Mouse (Mus musculus) left cerebral cortex, adult 2 months (tissue): ENCODE data around the gene Gm15557. TPM values are rescaled to one million over a fixed set of nuclear protein-coding genes. Genes with fewer than 3 reads are reported as not detected.

ENCODE experiments used
- DNase-seq, 2 experiments: peaks; one replicate each; pipeline ENCODE4 v3.0.0; 2021 to 2022; ENCODE audit warnings: low spot score in 2 of 2, mixed read lengths in 1 of 2; ENCODE audit errors: extremely low spot score in 1 of 2
- H3K27ac ChIP-seq: fragments of 200-600 bp; 2 replicates; pipeline ENCODE4 v1.8.1; 2022
- H3K4me3 ChIP-seq: fragments of 200-600 bp; 2 replicates; pipeline ENCODE4 v1.8.1; 2022
- CTCF ChIP-seq: fragments of 200-600 bp; IDR thresholded peaks from 2 replicates; pipeline ENCODE4 v1.8.1; 2022; ENCODE audit warnings: antibody characterized with exemption, mild to moderate bottlenecking, moderate library complexity
- intact Hi-C: fragments of 180-260 bp; cut with DNase I; formaldehyde crosslinking; loops from one replicate; pipeline ENCODE4 v1.15.1; 2025
- total RNA-seq, 2 experiments: library from RNA; stranded (reverse); gene quantifications; 2 replicates each; pipeline ENCODE4 v1.2.3; 2021

The Gm15557 gene
- total RNA-seq, 2 experiments from 2014 or later: not detected

- TF ChIP-seq CTCF: no peak; the same call in 1 of the 2 replicates
- Histone ChIP-seq H3K27ac (peak within 1 kb of the TSS; percentile 99), H3K4me3 (peak within 1 kb of the TSS; percentile 74)
- DNase-seq: peak; percentile 85 to 86
- intact Hi-C loops: no loop called here
Measured at GRCm38 (mm10) chr2:155956134-155957059, 15.9 kb downstream of the Gm15557 start, which contains the start of gene Cep250. Gene Cep250 (plus strand): TSS chr2:155956458.

DNA sequence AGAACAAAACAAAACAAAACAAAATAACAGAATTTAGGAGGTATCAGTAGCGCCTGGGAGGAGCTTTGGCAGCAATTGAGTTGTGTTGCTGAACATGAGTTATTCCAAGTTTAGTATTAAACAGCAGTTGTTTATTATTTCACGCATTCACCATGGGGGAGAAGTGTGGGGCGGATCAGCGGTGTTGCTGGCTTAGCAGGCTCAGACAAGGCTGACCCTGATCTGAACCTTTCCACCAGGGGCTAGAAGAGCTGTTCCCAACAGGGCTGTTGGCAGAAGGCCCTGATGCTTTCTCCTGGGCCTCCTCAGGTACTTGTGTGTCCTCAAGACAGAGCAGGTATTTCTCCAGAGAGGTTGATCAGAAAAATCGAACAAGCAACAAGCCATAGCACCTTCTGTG is 19.5 kb downstream of the Gm15557 start:
- no peak overlapping the region for H3K27ac ChIP-seq
- DNase-seq: no peak
- intact Hi-C loops: loop anchor here (5.0 kb wide), 1 partner anchor 182 kb away; the partner anchor contains the start of genes Nfs1 and Romo1
- H3K4me3 ChIP-seq: no peak overlapping the region
- TF ChIP-seq CTCF: no peak

- no peak overlapping the region for H3K4me3 ChIP-seq
- DNase-seq: no peak
- TF ChIP-seq CTCF: no peak
- intact Hi-C loops: loop anchor here (5.0 kb wide), 1 partner anchor 180 kb away; the partner anchor contains the start of genes Nfs1 and Romo1
- H3K27ac ChIP-seq: no peak overlapping the region
Measured at GRCm38 (mm10) chr2:155961862-155962261, 21.3 kb downstream of the Gm15557 start.

- no peak overlapping the region for H3K27ac ChIP-seq
- peak; percentile 56 for TF ChIP-seq CTCF
- no peak overlapping the region for H3K4me3 ChIP-seq
- intact Hi-C loops: loop anchor here (5.0 kb wide), 1 partner anchor 179 kb away; the partner anchor contains the start of genes Nfs1 and Romo1
- no peak for DNase-seq
Measured at GRCm38 (mm10) chr2:155962991-155963390, 22.5 kb downstream of the Gm15557 start.

GRCm38 (mm10) chr2:155973348-155973747 is 32.8 kb downstream of the Gm15557 start:
- DNase-seq: no peak
- TF ChIP-seq CTCF: no peak
- Histone ChIP-seq H3K27ac (no peak overlapping the region), H3K4me3 (no peak overlapping the region)
- intact Hi-C loops: loop anchor here (10.0 kb wide), 1 partner anchor 151 kb away; the partner anchor contains the start of gene Gm28036

DNA sequence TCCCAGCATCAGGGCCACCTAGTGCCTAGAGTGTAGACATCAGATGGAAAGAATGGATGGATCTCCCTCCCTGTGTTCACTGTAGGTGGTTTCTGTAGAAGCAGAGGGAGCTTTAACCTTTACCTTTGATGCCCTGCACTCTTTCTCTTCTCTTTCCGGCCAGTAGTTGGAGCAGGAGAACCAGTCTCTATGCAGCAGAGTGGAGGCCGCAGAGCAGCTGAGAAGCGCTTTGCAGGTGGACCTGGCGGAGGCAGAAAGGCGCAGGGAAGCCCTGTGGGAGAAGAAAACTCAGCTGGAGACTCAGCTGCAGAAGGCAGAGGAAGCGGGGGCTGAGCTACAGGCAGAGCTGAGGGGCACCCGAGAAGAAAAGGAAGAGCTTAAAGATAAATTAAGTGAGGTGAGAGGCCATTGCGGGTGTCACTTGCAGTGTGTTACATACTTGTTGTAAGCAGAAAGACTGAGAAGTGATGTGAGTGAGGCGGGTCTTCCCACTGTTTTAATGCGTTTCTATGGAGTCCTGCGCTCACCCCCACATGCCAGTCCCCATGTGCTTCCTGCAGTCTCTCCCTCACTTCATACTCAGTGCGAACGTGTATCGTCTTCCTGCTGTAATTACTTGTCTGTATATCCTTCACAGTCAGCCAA is 33.7 kb downstream of the Gm15557 start:
- peak in 1 of 2 experiments; percentile 24 for DNase-seq
- H3K4me3 ChIP-seq: no peak overlapping the region
- intact Hi-C loops: loop anchor here (10.0 kb wide), 1 partner anchor 151 kb away; the partner anchor contains the start of gene Gm28036
- no peak overlapping the region for H3K27ac ChIP-seq
- TF ChIP-seq CTCF: no peak; the same call in 1 of the 2 replicates

GRCm38 (mm10) chr2:155979328-155979991 is 38.9 kb downstream of the Gm15557 start:
- no peak for DNase-seq
- intact Hi-C loops: loop anchor here (10.0 kb wide), 1 partner anchor 145 kb away; the partner anchor contains the start of gene Gm28036

GRCm38 (mm10) chr2:155985776-155986175 is 45.2 kb downstream of the Gm15557 start:
- TF ChIP-seq CTCF: no peak
- Histone ChIP-seq H3K4me3 (no peak overlapping the region), H3K27ac (no peak overlapping the region)
- DNase-seq: no peak
- intact Hi-C loops: no loop called here

More at GRCm38 (mm10) chr2:155979328-155979991, 38.9 kb downstream of the Gm15557 start:
- H3K27ac ChIP-seq: no peak overlapping the region
- no peak for TF ChIP-seq CTCF
- no peak overlapping the region for H3K4me3 ChIP-seq

DNA sequence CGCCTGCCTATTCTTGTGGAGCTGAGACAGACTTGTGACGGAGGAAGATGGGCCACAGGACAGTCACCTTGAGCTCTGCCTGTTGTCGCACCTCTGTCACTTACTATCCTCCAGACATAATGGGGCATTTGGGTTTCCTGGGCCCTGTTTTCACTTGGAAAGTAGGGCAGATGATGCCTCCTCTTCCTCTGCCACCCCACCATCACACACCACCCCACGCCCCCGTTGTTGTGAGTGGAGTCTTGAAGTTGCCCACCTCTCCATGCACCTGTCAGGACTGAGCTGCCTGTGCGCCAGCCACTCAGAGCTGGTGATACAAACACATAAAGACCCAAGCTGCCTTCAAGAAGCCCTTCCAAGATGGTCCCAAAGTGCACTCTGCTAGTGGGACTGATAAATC is 46.6 kb downstream of the Gm15557 start:
- intact Hi-C loops: no loop called here
- TF ChIP-seq CTCF: no peak
- Histone ChIP-seq H3K27ac (no peak overlapping the region), H3K4me3 (no peak overlapping the region)
- DNase-seq: no peak

DNA sequence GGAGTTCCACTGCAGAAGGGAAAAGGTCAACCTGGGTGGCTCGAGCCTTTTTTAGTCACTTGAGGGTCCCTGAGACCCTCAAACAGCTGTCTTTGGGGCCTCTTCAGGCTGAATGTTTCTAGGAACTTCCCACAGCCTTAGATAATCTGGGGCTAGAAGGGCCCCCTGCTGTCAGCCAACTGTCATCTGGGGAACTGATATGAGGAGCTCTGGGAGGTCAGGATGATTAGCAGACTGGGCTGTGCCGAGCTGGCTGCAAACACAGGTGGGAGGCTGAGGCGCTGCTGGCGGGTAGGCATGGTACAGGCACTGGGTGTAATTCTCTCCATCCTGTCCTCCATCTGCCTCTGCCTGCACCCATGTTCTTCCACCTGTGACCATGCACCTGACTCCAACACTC is 48.6 kb downstream of the Gm15557 start:
- H3K4me3 ChIP-seq: no peak overlapping the region
- intact Hi-C loops: no loop called here
- DNase-seq: no peak
- no peak overlapping the region for H3K27ac ChIP-seq
- no peak for TF ChIP-seq CTCF

DNA sequence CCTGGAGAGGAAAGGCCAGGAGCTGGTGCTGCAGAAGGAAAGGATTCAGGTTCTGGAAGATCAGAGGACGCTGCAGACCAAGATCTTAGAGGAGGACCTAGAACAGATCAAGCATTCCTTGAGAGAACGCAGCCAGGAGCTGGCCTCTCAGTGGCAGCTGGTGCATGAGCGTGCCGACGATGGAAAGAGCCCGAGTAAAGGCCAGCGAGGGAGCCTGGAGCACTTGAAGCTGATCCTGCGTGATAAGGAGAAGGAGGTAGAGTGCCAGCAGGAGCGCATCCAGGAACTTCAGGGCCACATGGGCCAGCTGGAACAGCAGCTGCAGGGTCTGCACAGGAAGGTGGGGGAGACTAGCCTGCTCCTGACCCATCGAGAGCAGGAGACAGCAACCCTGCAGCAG is 50.6 kb downstream of the Gm15557 start:
- Histone ChIP-seq H3K4me3 (no peak overlapping the region), H3K27ac (no peak overlapping the region)
- DNase-seq: no peak
- intact Hi-C loops: no loop called here
- TF ChIP-seq CTCF: no peak
